Mouse (Mus musculus) MEL (cell line): ENCODE measurements around the gene Fam214a. TPM values are rescaled to one million over a fixed set of nuclear protein-coding genes. Genes with fewer than 3 reads are reported as not detected.

Source experiments
- DNase-seq: peaks from one replicate; pipeline ENCODE4 v3.0.0; 2011; ENCODE audit warnings: low read depth, low spot score
- H3K27ac ChIP-seq: 2 replicates; pipeline ENCODE4 v1.5.1; 2012; ENCODE audit warnings: low read depth, mild to moderate bottlenecking, control low read depth, low read length, moderate library complexity; ENCODE audit not compliant: control insufficient read depth
- H3K27me3 ChIP-seq, 2 experiments: fragments of 150-350 bp in 1 of 2; sonication (generic) in 1 of 2; 2 replicates each; pipeline ENCODE4 v1.6.1; 2012; ENCODE audit warnings: low read length in 2 of 2, mild to moderate bottlenecking in 2 of 2, improper control_type of control experiment in 1 of 2, moderate library complexity in 1 of 2; ENCODE audit not compliant: insufficient read depth in 2 of 2, control insufficient read depth in 1 of 2
- H3K36me3 ChIP-seq, 2 experiments: 2 replicates each; pipeline ENCODE4 v1.6.1; 2012 to 2014; ENCODE audit warnings: low read length in 2 of 2, improper control_type of control experiment in 1 of 2, inconsistent platforms in 1 of 2, mild to moderate bottlenecking in 1 of 2; ENCODE audit not compliant: insufficient read depth in 2 of 2, control insufficient read depth in 1 of 2
- H3K4me1 ChIP-seq, 2 experiments: fragments of 150-350 bp in 1 of 2; sonication (generic) in 1 of 2; 2 replicates each; pipeline ENCODE4 v1.6.1; 2012; ENCODE audit warnings: low read length in 2 of 2, improper control_type of control experiment in 1 of 2, mild to moderate bottlenecking in 1 of 2; ENCODE audit not compliant: insufficient read depth in 2 of 2, control insufficient read depth in 1 of 2
- H3K4me3 ChIP-seq, 2 experiments: fragments of 150-350 bp in 1 of 2; sonication (generic) in 1 of 2; 2 replicates each; pipeline ENCODE4 v1.5.1; 2012; ENCODE audit warnings: low read depth in 2 of 2, low read length in 2 of 2, mild to moderate bottlenecking in 2 of 2, moderate library complexity in 2 of 2, control low read depth in 1 of 2, improper control_type of control experiment in 1 of 2; ENCODE audit not compliant: control insufficient read depth in 1 of 2, insufficient read depth in 1 of 2
- H3K79me2 ChIP-seq: 2 replicates; pipeline ENCODE4 v1.6.1; 2012; ENCODE audit warnings: mild to moderate bottlenecking, low read length, moderate library complexity; ENCODE audit not compliant: control insufficient read depth, poor library complexity, insufficient read depth
- H3K9ac ChIP-seq: 2 replicates; pipeline ENCODE4 v1.6.1; 2012; ENCODE audit warnings: low read depth, mild to moderate bottlenecking, control low read depth, low read length, moderate library complexity; ENCODE audit not compliant: control insufficient read depth, poor library complexity, severe bottlenecking
- H3K9me3 ChIP-seq: fragments of 150-350 bp; sonication (generic); replicated peaks from 2 replicates; pipeline ENCODE4 v1.6.1; 2012; ENCODE audit warnings: mild to moderate bottlenecking, low read length, improper control_type of control experiment, moderate library complexity; ENCODE audit not compliant: insufficient read depth
- CHD1 ChIP-seq: IDR thresholded peaks from 2 replicates; pipeline ENCODE4 v1.6.1; 2012; ENCODE audit warnings: low read depth, mild to moderate bottlenecking, inconsistent platforms, low read length, improper control_type of control experiment
- CHD2 ChIP-seq: IDR thresholded peaks from 2 replicates; pipeline ENCODE4 v1.6.1; 2011; ENCODE audit warnings: low read length, improper control_type of control experiment
- E2F4 ChIP-seq: IDR thresholded peaks from 2 replicates; pipeline ENCODE4 v1.6.1; 2011; ENCODE audit warnings: low read depth, low read length, improper control_type of control experiment, borderline replicate concordance
- ELF1 ChIP-seq: IDR thresholded peaks from 2 replicates; pipeline ENCODE4 v1.6.1; 2014; ENCODE audit warnings: low read depth, mild to moderate bottlenecking, inconsistent platforms, low read length, improper control_type of control experiment, moderate library complexity
- EP300 ChIP-seq, 2 experiments: IDR thresholded peaks; 2 replicates each; pipeline ENCODE4 v1.6.1; 2011; ENCODE audit warnings: improper control_type of control experiment in 2 of 2, low read length in 2 of 2, low read depth in 1 of 2, mild to moderate bottlenecking in 1 of 2
- ETS1 ChIP-seq: IDR thresholded peaks from 2 replicates; pipeline ENCODE4 v1.6.1; 2012; ENCODE audit warnings: low read depth, mild to moderate bottlenecking, inconsistent platforms, low read length, improper control_type of control experiment, moderate library complexity
- GATA1 ChIP-seq: IDR thresholded peaks from 2 replicates; pipeline ENCODE4 v1.6.1; 2011; ENCODE audit warnings: low read depth, low read length, improper control_type of control experiment
- JUND ChIP-seq: IDR thresholded peaks from 2 replicates; pipeline ENCODE4 v1.6.1; 2011; ENCODE audit warnings: low read depth, mild to moderate bottlenecking, improper control_type of control experiment, low read length
- KAT2A ChIP-seq: conservative IDR thresholded peaks from 2 replicates; pipeline ENCODE4 v1.6.1; 2012; ENCODE audit warnings: low read depth, low read length, improper control_type of control experiment, inconsistent platforms
- MXI1 ChIP-seq: IDR thresholded peaks from 2 replicates; pipeline ENCODE4 v1.6.1; 2011; ENCODE audit warnings: mild to moderate bottlenecking, low read depth, low read length, improper control_type of control experiment
- MYB ChIP-seq: IDR thresholded peaks from 2 replicates; pipeline ENCODE4 v1.6.1; 2011; ENCODE audit warnings: mild to moderate bottlenecking, low read depth, low read length, improper control_type of control experiment
- NRF1 ChIP-seq: IDR thresholded peaks from 2 replicates; pipeline ENCODE4 v1.6.1; 2014; ENCODE audit warnings: low read depth, mild to moderate bottlenecking, inconsistent platforms, low read length, improper control_type of control experiment, moderate library complexity; ENCODE audit not compliant: poor library complexity, insufficient read depth, severe bottlenecking
- POLR2A ChIP-seq, 2 experiments: IDR thresholded peaks; 2 replicates each; pipeline ENCODE4 v1.6.1; 2011 to 2012; ENCODE audit warnings: low read length in 2 of 2, mild to moderate bottlenecking in 2 of 2, control low read depth in 1 of 2, improper control_type of control experiment in 1 of 2, low read depth in 1 of 2, moderate library complexity in 1 of 2; ENCODE audit not compliant: control insufficient read depth in 1 of 2, insufficient read depth in 1 of 2, poor library complexity in 1 of 2
- POLR2AphosphoS2 ChIP-seq: IDR thresholded peaks from 2 replicates; pipeline ENCODE4 v1.6.1; 2011; ENCODE audit warnings: low read length, improper control_type of control experiment
- RCOR1 ChIP-seq: IDR thresholded peaks from 2 replicates; pipeline ENCODE4 v1.6.1; 2012; ENCODE audit warnings: low read depth, mild to moderate bottlenecking, inconsistent platforms, low read length, improper control_type of control experiment
- TAL1 ChIP-seq: IDR thresholded peaks from 2 replicates; pipeline ENCODE4 v1.6.1; 2012; ENCODE audit warnings: mild to moderate bottlenecking, inconsistent platforms, low read length, moderate library complexity, mixed read lengths
- TBP ChIP-seq: IDR thresholded peaks from 2 replicates; pipeline ENCODE4 v1.8.0; 2011; ENCODE audit warnings: low read depth, low read length, improper control_type of control experiment
- TCF12 ChIP-seq: IDR thresholded peaks from 2 replicates; pipeline ENCODE4 v1.6.1; 2014; ENCODE audit warnings: low read depth, mild to moderate bottlenecking, inconsistent platforms, low read length, improper control_type of control experiment, moderate library complexity
- UBTF ChIP-seq: IDR thresholded peaks from 2 replicates; pipeline ENCODE4 v1.6.1; 2012; ENCODE audit warnings: low read depth, mild to moderate bottlenecking, inconsistent platforms, low read length, improper control_type of control experiment, moderate library complexity, borderline replicate concordance; ENCODE audit not compliant: insufficient read depth
- USF2 ChIP-seq, 2 experiments: IDR thresholded peaks; 2 replicates each; pipeline ENCODE4 v1.6.1; 2011 to 2012; ENCODE audit warnings: improper control_type of control experiment in 2 of 2, low read length in 2 of 2, borderline replicate concordance in 1 of 2, inconsistent platforms in 1 of 2, low read depth in 1 of 2, mild to moderate bottlenecking in 1 of 2; ENCODE audit not compliant: insufficient read depth in 1 of 2
- ZC3H11A ChIP-seq: IDR thresholded peaks from 2 replicates; pipeline ENCODE4 v1.6.1; 2012; ENCODE audit warnings: low read depth, mild to moderate bottlenecking, inconsistent platforms, low read length, improper control_type of control experiment
- ZKSCAN1 ChIP-seq: IDR thresholded peaks from 2 replicates; pipeline ENCODE4 v1.6.1; 2012; ENCODE audit warnings: low read depth, mild to moderate bottlenecking, inconsistent platforms, low read length, improper control_type of control experiment, moderate library complexity
- polyA plus RNA-seq, 2 experiments: library from polyadenylated mRNA; stranded (reverse) in 1 of 2; unstranded in 1 of 2; fragments of >175 nt in 1 of 2; fragments of >200 nt in 1 of 2; gene quantifications; 2 replicates each; pipeline versions ENCODE4 v1.2.1 to v1.2.4; 2012; ENCODE audit warnings: low replicate concordance in 2 of 2, low read depth in 1 of 2; ENCODE audit not compliant: insufficient read length in 2 of 2, insufficient read depth in 1 of 2, missing spikeins in 1 of 2
- total RNA-seq: library from RNA; depleted of rRNA; stranded (reverse); fragments of 300-350 nt; gene quantifications from 2 replicates; pipeline ENCODE4 v1.2.3, GENCODE M21; 2012

The Fam214a gene
- total and polyA plus RNA-seq, 3 experiments, result 2.3 to 3.9 TPM; not detected in 1

- H3K27ac ChIP-seq, result no peak overlapping the region
- no peaks in the 10 kb centered on the region for H3K79me2 ChIP-seq
- no peaks in the 10 kb centered on the region for H3K4me1 ChIP-seq
- H3K9me3 ChIP-seq, result no peaks in the 10 kb centered on the region
- no peak for DNase-seq
- TF ChIP-seq UBTF (no peak), TCF12 (no peak), TBP (no peak), JUND (no peak), CHD1 (no peak), NRF1 (no peak), GATA1 (no peak)
- no peaks in the 10 kb centered on the region; a peak in 3 of 4 replicates for H3K27me3 ChIP-seq
- no peaks in the 10 kb centered on the region for H3K36me3 ChIP-seq
- no peak overlapping the region for H3K9ac ChIP-seq
- H3K4me3 ChIP-seq, result no peak overlapping the region
Measured at GRCm38 (mm10) chr9:74910226-74910759, 42.4 kb upstream of the Fam214a start.

DNA sequence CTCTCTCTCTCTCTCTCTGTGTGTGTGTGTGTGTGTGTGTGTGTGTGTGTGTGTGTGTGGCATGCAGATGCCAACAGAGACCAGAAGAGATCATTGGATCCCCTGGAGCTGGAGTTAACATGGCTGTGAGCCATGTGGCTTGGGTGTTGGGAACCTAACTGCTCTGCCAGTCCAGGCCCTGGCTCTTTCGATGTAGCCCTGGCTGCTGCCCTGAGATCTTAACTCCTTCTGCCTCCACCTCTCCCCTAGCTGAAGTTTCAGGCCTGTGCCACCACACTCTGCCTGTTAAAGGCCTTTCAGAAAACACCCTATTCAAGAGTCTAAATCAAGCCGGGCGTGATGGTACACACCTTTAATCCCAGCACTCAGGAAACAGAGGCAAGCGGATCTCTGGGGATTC, 41.3 kb upstream of the Fam214a start:
- Histone ChIP-seq H3K4me1 (no peaks in the 10 kb centered on the region), H3K27ac (no peak overlapping the region), H3K27me3 (no peaks in the 10 kb centered on the region; a peak in 3 of 4 replicates), H3K9ac (no peak overlapping the region), H3K4me3 (no peak overlapping the region), H3K36me3 (no peaks in the 10 kb centered on the region), H3K9me3 (no peaks in the 10 kb centered on the region), H3K79me2 (no peaks in the 10 kb centered on the region)
- no peak for DNase-seq
- TF ChIP-seq E2F4 (no peak), MXI1 (no peak), POLR2A (IDR thresholded peaks at IDR 0.05; ENCODE audit: control insufficient read depth in 1 of 2, insufficient read depth in 1 of 2, low read depth in 1 of 2, low read length in 2 of 2, poor library complexity in 1 of 2) (no peak), UBTF (no peak), ELF1 (no peak), ETS1 (no peak), JUND (no peak), USF2 (IDR thresholded peaks at IDR 0.05; ENCODE audit: borderline replicate concordance in 1 of 2, insufficient read depth in 1 of 2, low read depth in 1 of 2, low read length in 2 of 2) (no peak), EP300 (IDR thresholded peaks at IDR 0.05; ENCODE audit: low read depth in 1 of 2, low read length in 2 of 2) (no peak), MYB (no peak), POLR2AphosphoS2 (no peak), NRF1 (no peak), TAL1 (no peak), TCF12 (no peak), ZC3H11A (no peak), ZKSCAN1 (no peak), KAT2A (no peak), CHD2 (no peak), RCOR1 (no peak)
